Mouse (Mus musculus) C2C12 (cell line): ENCODE measurements at regions not wholly inside any gene's neighbourhood (a gene's known extent, or its start where the extent isn't known, plus 50 kb on each side); places are given as distances from the start of the nearest gene placed in this dataset.
A peak's percentile ranks its signal among the peaks of the same experiment; 100 is the strongest.

Source experiments
- MAX ChIP-seq: IDR thresholded peaks from one replicate; pipeline ENCODE4 v1.6.1; 2011; ENCODE audit warnings: mild to moderate bottlenecking, control low read depth
- MYOD1 ChIP-seq: IDR thresholded peaks from one replicate; pipeline ENCODE4 v1.6.1; 2011; ENCODE audit warnings: low read depth; ENCODE audit not compliant: control insufficient read depth, insufficient read length

DNA sequence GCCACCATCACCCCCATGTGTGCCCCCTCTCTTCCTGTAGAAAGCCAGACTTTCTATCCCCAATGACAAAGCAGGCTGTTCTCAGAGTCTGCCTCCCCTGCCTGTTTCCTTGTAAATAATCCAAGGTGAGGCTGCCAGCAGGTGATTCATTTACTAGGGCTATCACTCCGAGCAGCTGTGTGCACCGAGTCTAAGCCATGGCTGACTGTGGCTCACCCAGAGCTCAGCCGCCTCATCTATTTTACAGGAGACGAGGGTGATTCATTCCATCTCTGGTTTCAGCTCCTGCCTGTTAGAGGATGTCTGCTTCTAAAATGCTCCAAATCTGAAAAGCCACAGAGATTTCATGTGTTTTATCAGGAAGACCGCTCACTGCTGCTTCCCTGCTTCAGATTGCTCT is 88.5 kb upstream of the Tpm1 start:
- TF ChIP-seq MAX (no peak), MYOD1 (peak; percentile 6)
